Mouse (Mus musculus) liver, embryonic 16.5 days (tissue): ENCODE data around the gene Celf5. TPM values are rescaled to one million over a fixed set of nuclear protein-coding genes. Genes with fewer than 3 reads are reported as not detected.

Source experiments
- ATAC-seq: fragments of 200-750 bp; cut with Nextera tagmentation; 2 replicates; pipeline ENCODE4 v1.8.0; 2017; ENCODE audit warnings: low read depth, mild to moderate bottlenecking, moderate number of reproducible peaks, moderate library complexity
- H3K27ac ChIP-seq: fragments of 300-500 bp; sonication (generic); 2 replicates; pipeline ENCODE4 v1.5.1; 2014; ENCODE audit warnings: mild to moderate bottlenecking, low read length
- H3K27me3 ChIP-seq: fragments of 300-500 bp; sonication (generic); 2 replicates; pipeline ENCODE4 v1.6.1; 2014; ENCODE audit warnings: low read depth, low read length, mixed read lengths; ENCODE audit not compliant: control insufficient read depth, insufficient read depth
- H3K36me3 ChIP-seq: fragments of 300-500 bp; sonication (generic); 2 replicates; pipeline ENCODE4 v1.6.1; 2014; ENCODE audit warnings: mild to moderate bottlenecking; ENCODE audit not compliant: control insufficient read depth, insufficient read depth
- H3K4me1 ChIP-seq: fragments of 300-500 bp; sonication (generic); 2 replicates; pipeline ENCODE4 v1.6.1; 2014; ENCODE audit warnings: low read depth, low read length, mixed read lengths; ENCODE audit not compliant: control insufficient read depth
- H3K4me2 ChIP-seq: fragments of 300-500 bp; sonication (generic); 2 replicates; pipeline ENCODE4 v1.6.1; 2014; ENCODE audit warnings: low read depth, low read length, mixed read lengths
- H3K4me3 ChIP-seq: fragments of 300-500 bp; sonication (generic); 2 replicates; pipeline ENCODE4 v1.5.1; 2014; ENCODE audit warnings: low read depth, mild to moderate bottlenecking, low read length
- H3K9ac ChIP-seq: fragments of 300-500 bp; sonication (generic); 2 replicates; pipeline ENCODE4 v1.6.1; 2014; ENCODE audit warnings: low read depth, low read length
- H3K9me3 ChIP-seq: fragments of 300-500 bp; sonication (generic); replicated peaks from 2 replicates; pipeline ENCODE4 v1.6.1; 2016; ENCODE audit warnings: low read length; ENCODE audit not compliant: control insufficient read depth
- WGBS: fragments of 180-500 bp; shearing (Covaris S2); extraction: QIAGEN DNeasy Blood & Tissue Kit; methylation state at CpG from one replicate; pipeline ENCODE4 v1.1.7; 2014; ENCODE audit not compliant: insufficient replicate concordance; 5-methylcytosine and 5-hydroxymethylcytosine counted together
- polyA plus RNA-seq: library from polyadenylated mRNA; unstranded; fragments of >200 nt; fragmentation: Nextera tagmentation; extraction: Ambion mirVana; gene quantifications from 2 replicates; pipeline ENCODE4 v1.2.1, GENCODE M21; 2015

Celf5 gene
- polyA plus RNA-seq, 1 experiment from 2014 or later, result 0.05 TPM

DNA sequence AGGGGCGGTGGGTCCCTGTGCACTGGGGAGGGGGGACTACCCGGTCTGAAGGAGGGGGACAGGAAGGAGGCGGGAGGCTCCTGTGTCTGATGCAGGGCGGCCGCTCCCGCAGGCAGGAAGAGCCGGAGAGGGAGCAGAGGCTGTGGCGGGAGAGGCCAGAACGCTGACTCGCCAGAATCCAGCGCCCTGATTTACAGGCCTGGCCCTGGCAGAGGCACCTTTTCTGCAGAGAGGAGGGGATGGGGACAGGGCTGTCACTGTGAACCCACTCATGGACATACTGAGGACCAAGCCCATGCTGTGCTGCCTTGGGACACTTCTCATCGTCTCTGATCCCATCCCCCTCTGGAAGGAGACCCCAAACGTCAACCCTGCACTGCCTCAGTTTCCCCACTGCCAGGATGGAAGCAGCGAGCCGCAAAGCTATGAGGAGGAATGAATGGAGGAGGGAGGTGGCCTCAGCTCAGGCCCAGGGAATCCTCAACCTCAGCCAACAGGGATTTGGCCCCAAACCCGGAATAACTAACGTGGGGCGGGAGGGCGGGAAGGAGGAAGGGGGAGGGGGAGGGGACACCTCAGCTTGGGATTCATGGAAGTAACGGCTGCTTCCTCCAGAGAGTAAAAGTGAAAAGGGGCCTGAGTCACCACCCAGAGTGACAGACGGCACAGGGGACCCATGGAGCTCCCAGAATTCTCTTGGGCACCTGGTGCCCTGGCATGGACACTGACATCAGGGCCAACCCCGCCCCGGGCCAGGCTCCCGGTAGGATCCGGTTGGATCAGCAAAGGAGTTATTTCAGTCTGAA is 58.1 kb downstream of the Celf5 start:
- Histone ChIP-seq H3K9ac (no peak overlapping the region), H3K9me3 (no peaks in the 10 kb centered on the region), H3K4me1 (peaks cover 8% of the 10 kb centered on the region), H3K4me2 (no peak overlapping the region; the same call in 1 of the 2 replicates), H3K27me3 (peaks cover 56% of the 10 kb centered on the region), H3K27ac (no peak overlapping the region), H3K4me3 (no peak overlapping the region), H3K36me3 (no peaks in the 10 kb centered on the region)
- 13% methylated on average over 24 of the region's 25 CpGs for WGBS
- ATAC-seq, result peak; percentile 19; the same call in 1 of the 2 replicates

DNA sequence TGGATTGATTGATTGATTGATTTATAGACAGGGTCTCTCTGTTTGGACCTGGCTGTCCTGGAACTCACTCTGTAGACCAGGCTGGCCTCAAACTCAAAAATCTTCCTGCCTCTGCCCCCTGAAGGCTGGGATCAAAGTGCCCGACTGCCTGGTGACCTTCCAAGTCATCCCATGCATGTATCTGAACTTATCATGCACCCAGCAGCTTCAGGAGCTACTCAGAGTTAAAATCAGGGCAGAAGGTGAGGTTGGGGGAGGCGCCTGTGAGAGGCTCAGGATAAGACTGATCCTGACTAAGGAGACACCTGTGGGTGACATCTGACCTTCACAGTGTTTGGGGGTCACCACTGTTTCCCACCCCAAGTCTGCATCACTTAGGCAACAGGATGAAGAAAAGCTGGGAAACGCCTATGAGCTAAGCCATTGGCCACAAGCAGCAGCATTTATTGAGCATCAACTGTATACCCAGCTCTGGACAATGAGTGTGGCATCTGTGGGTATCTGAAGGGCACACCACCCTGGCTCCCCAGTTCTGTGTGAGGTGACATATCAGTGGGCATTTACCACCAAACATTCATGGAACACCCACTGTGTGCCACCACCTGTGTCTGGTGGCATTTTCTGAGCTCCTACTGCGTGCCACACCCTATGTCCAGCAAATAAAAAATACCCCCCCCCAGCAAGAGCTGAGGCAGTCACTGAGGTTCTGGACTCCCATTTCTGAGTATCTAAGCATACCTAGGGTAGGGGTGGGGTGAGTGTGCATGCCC is 58.8 kb downstream of the Celf5 start:
- H3K4me1 ChIP-seq, result peaks cover 3% of the 10 kb centered on the region
- H3K36me3 ChIP-seq, result no peaks in the 10 kb centered on the region
- H3K27ac ChIP-seq, result no peak overlapping the region
- 51% methylated on average over 4 of the region's 4 CpGs for WGBS
- H3K4me2 ChIP-seq, result no peak overlapping the region
- H3K9me3 ChIP-seq, result no peaks in the 10 kb centered on the region
- H3K9ac ChIP-seq, result no peak overlapping the region
- no peak overlapping the region for H3K4me3 ChIP-seq
- no peak for ATAC-seq
- peaks cover 49% of the 10 kb centered on the region for H3K27me3 ChIP-seq

DNA sequence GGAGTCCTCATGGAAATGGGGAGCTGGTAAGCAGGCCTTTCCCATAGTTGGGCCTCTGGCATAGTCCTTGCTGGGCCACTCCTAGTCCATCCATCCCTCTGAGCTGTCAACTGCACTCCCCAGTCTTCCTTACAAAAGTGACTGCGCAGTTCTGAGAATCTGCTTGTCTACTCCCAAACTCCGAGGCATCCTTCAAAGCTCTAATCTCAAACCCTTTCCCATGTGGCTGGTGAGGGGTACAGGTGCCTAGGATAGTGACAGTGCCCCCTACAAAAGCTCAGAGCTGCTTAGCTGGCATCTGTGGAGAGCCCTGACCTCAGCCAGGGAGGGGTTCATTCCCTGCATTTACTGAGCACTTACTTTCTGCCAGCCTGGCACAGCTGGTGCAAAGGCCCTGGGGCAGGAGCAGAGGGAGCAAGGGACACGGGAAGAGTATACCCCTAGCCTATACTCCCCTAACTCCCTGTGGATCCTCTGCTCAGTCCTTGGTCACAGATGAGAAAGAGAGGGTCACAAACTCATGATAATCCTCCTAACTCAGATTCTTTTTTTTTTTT is 59.8 kb downstream of the Celf5 start:
- H3K4me2 ChIP-seq, result no peak overlapping the region
- H3K4me3 ChIP-seq, result no peak overlapping the region
- WGBS, result 59% methylated on average over 3 of the region's 3 CpGs
- no peak overlapping the region for H3K9ac ChIP-seq
- H3K36me3 ChIP-seq, result no peaks in the 10 kb centered on the region
- no peaks in the 10 kb centered on the region for H3K9me3 ChIP-seq
- ATAC-seq, result no peak
- H3K4me1 ChIP-seq, result peaks cover 3% of the 10 kb centered on the region
- H3K27ac ChIP-seq, result no peak overlapping the region
- H3K27me3 ChIP-seq, result peaks cover 40% of the 10 kb centered on the region

DNA sequence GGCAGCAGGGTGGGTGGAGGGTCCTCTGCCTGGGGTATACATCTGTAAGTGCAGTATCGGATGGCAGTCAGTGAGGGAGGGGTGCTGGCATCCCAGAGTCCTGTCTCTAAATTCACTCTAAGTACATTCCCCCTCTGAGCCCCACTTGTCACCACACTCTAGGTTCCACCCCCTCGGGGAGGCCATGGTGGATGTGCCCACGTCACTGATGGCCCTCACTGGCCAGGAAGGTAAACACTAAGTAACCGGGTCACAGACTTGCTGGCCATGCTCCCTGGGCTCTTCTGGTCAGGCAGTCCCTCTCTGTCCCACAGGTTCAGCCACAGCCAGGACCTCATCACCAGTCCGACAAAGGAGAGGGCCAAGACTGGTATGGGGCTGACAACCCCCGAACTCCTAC is 60.3 kb downstream of the Celf5 start:
- Histone ChIP-seq H3K4me2 (no peak overlapping the region), H3K9ac (no peak overlapping the region), H3K4me1 (peaks cover 3% of the 10 kb centered on the region), H3K36me3 (no peaks in the 10 kb centered on the region), H3K4me3 (no peak overlapping the region), H3K27ac (no peak overlapping the region), H3K27me3 (peaks cover 34% of the 10 kb centered on the region), H3K9me3 (no peaks in the 10 kb centered on the region)
- 47% methylated on average over 6 of the region's 6 CpGs for WGBS
- no peak for ATAC-seq

DNA sequence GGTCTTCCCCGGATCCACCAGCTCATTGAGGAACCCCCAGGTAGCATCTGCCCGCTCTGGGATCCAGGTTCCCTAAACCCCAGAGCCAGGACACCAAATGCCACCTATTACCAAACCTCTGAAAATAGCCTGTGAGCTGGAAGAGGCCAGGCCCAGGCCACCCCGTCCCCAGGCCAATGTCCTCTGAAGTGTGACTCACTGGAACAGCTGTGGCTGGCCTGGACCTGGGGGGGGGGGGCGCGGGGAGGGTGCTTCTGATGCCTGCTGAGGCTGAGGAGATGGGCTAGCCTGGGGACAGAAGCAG is 60.8 kb downstream of the Celf5 start:
- H3K27me3 ChIP-seq, result peaks cover 30% of the 10 kb centered on the region
- peaks cover 6% of the 10 kb centered on the region for H3K4me1 ChIP-seq
- H3K27ac ChIP-seq, result no peak overlapping the region
- H3K4me2 ChIP-seq, result no peak overlapping the region
- no peak overlapping the region for H3K4me3 ChIP-seq
- H3K9me3 ChIP-seq, result no peaks in the 10 kb centered on the region
- ATAC-seq, result no peak
- no peak overlapping the region for H3K9ac ChIP-seq
- WGBS, result 51% methylated on average over 5 of the region's 5 CpGs
- no peaks in the 10 kb centered on the region for H3K36me3 ChIP-seq

DNA sequence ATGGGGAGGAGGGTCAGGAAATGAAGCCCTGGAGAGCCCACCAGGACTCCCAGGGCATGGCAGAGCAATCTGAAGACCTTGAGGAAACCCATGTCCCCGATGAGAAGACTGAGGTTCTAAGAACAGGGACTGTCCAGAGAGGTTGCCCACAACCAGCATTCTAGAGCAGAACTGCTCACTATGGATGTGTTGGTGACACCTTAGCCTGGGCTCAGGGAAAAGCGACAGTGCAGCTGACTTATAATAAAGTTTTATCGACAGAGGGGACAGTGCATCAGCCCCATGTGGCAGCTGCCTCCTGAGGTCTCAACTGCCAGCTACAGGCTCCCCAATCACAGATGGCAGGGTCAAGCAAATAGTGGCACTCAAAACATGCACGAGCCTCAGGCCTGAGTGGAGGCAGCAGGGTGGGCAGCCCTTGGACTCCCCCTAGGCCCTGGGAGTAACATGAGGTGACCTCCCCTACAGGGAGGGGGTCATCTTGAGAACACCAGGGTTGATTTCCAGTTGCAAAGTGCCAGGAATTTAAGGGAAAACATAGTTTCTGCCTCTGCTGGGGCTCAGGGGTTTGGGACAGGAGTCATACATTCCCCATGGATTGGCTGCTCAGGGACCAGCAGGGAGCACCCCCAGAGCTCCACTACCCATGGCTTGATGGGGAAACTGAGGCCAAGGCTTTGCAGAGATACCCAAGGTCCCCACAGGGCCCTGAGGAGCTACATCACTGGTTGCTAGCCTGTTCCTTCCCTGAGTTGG is 61.3 kb downstream of the Celf5 start:
- 57% methylated on average over 4 of the region's 4 CpGs for WGBS
- no peak overlapping the region for H3K4me2 ChIP-seq
- no peak overlapping the region for H3K4me3 ChIP-seq
- no peak overlapping the region for H3K27ac ChIP-seq
- H3K27me3 ChIP-seq, result peaks cover 24% of the 10 kb centered on the region
- no peaks in the 10 kb centered on the region for H3K9me3 ChIP-seq
- no peak for ATAC-seq
- no peaks in the 10 kb centered on the region for H3K36me3 ChIP-seq
- no peak overlapping the region for H3K9ac ChIP-seq
- peaks cover 10% of the 10 kb centered on the region for H3K4me1 ChIP-seq

DNA sequence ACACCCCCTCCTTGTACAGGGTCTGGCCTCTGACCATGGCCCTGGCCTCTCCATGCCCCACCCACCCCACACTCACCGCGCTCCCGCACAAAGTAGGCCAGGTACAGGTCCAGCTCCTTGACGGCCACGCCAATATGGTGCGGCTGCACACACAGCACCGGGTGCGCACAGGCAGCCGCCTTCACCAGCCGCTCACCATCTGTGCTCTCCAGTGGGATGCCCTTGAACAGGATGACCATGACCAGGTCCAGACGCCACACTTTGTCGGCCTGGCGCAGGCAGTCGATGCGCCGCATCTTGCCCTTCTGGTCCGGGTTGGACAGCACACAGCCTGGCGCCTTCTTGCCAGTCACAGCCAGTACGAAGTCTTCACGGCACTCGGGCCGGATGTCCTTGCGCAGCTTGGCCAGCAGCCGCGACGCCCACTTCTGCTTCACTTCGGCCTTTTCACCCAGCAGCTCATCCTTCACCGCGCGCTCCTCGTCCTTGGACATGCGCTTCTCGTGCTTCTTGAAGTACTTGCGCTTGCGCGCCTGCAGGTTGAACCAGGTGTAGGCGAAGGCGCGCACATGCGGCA is 62.2 kb downstream of the Celf5 start:
- Histone ChIP-seq H3K4me1 (peaks cover 10% of the 10 kb centered on the region), H3K27ac (no peak overlapping the region), H3K9me3 (no peaks in the 10 kb centered on the region), H3K9ac (no peak overlapping the region), H3K27me3 (peaks cover 15% of the 10 kb centered on the region), H3K4me3 (no peak overlapping the region), H3K36me3 (no peaks in the 10 kb centered on the region), H3K4me2 (no peak overlapping the region)
- 86% methylated on average over 40 of the region's 40 CpGs for WGBS
- ATAC-seq, result no peak

DNA sequence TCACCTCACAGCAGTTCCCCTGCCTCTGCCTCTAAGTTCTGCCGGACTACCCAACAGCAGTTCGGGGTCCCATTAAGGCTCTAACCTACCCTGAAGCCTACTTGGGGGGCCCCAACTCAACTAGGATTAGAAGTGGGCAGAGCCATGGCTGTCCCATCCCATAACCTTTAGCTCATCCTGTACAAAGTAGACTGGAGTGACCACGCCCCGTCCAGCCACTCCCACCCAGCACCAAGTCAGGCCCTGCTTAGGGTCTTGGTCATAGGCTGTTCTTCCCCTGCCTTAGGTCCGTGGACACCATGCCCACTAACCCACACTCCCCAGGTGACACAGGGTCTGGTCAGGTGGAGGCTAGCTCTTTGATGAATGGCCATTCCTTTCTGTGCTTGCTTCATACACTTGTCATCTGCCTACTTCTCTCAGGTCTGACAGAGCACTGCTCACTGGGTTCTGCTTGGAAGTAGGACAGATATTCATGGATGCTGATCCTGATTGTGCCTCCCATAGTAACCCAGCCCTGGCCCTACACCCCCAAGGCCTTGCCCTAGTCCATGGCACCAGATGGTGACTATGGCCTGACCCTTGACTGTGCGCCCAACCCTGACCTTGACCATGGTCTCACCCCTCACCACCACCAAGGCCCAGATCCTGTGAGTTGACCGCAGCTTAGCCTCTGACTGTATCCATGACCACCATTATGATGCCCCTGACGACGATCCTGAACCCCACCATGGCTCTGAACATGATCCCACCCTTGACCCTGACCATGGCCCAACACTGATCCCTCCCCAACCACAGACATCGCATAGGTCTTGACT is 63.2 kb downstream of the Celf5 start:
- H3K9me3 ChIP-seq, result no peaks in the 10 kb centered on the region
- H3K27me3 ChIP-seq, result peaks cover 5% of the 10 kb centered on the region
- no peak for ATAC-seq
- WGBS, result 70% methylated on average over 10 of the region's 10 CpGs
- H3K9ac ChIP-seq, result no peak overlapping the region
- H3K4me2 ChIP-seq, result no peak overlapping the region
- peaks cover 17% of the 10 kb centered on the region for H3K4me1 ChIP-seq
- no peak overlapping the region for H3K27ac ChIP-seq
- no peaks in the 10 kb centered on the region for H3K36me3 ChIP-seq
- no peak overlapping the region for H3K4me3 ChIP-seq
